Mouse (Mus musculus) embryo, embryonic 10.5 days (tissue): ENCODE measurements at regions not wholly inside any gene's neighbourhood (a gene's known extent, or its start where the extent isn't known, plus 50 kb on each side); places are given as distances from the start of the nearest gene placed in this dataset.
"Not testable (repeated sequence)": the region's sequence is repeated elsewhere in the genome, so short reads cannot be mapped to it uniquely, and the experiment has no call there.

ENCODE experiments used
- DNase-seq: peaks from one replicate; pipeline ENCODE4 v3.0.0-alpha.2; 2015; ENCODE audit warnings: low spot score

DNA sequence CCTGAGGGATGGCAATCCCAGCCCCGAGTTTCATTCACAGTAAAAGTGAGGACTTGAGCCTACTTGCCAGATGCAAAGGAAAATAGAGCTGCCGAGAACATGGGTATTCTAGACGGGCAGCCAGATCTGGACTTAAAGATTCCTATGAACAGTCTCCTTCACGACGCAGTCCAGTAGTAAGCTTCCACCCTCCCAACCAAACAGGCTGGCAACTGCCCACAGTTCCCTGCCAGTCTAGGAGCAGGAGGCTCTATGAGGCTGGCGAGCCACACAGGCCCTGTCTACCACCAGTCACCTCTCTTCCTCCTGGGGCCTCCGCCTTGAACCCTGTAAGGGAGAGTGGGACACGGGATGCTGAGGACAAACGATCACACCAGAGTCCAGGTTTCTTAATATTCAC, 153.5 kb upstream of the Snrpn start:
- DNase-seq = no peak

DNA sequence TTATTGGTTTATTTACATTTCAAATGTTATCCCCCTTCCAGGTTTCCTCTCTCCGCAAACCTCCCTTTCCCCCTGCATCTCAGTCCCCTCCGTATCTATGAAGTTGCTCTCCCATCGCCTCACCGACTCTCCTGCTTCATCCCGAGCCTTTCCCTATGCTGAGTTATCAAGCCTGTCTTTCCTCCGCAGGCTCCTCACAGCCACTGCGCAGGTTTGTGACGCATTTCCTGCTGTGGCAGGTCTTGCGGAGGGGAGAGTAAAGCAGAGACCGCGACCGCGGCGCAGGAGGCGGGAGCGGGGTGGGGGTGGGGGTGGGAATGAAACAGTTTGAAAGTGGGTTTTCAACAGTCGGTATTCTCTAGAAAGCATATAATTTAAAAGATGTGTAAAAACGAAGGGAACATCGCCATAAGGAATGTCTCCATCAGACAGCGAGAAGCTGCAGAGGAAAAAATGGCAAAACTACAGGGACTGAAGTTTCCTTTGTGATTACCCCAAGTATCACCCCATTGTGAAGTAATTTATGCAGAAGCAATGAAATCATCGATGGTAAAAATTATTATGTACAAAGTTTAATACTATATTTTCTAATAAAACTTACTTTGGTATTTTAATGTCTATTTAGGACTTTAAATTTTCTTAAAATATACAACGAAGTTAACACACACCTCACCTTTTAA, 104.3 kb upstream of the Snrpn start:
- peak; percentile 77 for DNase-seq

DNA sequence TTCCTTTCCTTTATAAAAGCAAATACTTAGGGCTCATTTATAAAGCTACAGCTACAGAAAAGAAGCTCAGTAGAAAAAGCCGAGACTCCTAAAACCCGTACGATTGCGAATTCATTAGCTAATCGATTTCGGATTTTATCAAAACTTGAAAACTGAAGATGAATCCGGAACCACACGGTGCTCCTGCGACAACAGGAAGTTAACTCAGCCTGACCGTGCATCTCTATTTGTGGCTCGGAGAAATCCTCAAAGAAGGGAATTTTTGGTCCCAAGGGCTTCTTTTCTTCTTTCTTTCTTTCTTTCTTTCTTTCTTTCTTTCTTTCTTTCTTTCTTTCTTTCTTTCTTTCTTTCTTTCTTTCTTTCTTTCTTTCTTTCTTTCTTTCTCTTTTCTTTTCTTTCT, 103.7 kb upstream of the Snrpn start:
- DNase-seq = peak; percentile 70

DNA sequence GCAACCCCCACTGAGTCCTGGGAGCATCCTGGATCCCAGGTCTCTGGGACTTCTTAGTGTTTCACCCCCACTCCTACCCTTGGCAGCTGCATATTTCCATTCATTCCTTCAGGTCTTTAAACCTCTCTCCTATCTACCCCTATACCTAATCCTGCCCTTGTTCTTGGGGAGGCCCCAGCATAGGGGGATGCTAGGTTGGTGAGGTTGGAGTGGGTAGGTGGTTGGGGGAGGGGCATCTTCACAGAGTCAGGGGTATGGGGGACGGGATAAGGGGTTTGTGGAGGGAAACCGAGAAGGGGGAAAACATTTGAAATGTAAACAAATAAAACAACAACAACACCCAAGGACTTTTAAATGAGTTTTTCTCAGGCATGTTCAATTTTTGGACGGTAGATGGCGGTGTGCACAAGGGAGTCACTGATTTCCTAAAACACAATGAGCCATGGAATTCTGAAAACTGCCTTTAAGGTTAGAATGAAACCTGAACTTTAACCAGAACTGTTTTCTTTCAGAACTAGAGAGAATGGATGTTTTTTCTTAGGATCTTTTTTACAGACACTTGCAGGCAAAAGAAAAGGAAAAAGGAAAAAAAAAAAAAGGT, 98.7 kb upstream of the Snrpn start:
- peak; percentile 23 for DNase-seq

DNA sequence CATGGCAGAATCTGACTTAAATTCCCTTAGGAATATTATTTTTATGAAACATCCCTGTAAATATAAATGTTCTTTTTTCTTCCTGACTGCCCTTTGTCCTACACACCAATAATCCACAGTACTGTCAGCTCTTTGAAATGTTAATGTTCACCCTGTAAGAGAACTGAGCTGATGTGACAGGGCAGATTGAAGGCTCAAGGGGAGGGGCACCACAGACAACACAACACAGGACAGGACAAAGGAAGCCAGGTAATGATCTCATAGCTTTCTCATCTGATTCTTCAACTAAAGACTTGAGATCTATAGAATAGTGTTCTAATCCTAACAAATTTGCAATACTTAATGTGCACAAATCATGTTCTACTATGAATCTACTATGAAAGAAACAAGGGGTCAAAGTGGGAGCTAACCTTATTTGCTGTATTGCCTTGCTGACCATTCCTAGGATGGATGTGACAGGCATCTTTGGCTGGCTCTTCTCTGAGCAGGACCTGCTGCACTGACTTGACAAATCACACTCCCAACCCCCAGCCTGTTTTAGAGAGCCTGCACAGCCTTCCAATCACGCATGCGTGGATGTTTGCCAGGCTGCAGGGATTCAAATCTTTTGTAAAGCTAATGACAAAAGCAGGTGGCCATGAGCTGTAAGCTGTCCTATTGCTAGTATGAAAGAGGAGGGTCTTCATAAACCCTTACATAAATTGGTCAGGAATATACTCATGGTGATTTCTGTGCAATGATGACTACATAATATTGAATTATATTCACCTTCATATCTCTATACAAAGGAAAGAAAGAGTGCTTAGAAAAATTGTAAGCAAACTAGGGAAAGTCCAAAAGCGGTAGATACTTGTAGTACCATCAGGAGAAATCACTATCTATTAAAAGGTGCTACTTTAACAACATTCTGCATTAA, 76.6 kb upstream of the Snrpn start:
- DNase-seq = not testable (repeated sequence)
